Mouse (Mus musculus) left cerebral cortex, adult 2 months (tissue): ENCODE results near the gene Pdap1. TPM values are rescaled to one million over a fixed set of nuclear protein-coding genes. Genes with fewer than 3 reads are reported as not detected.
A peak's percentile ranks its signal among the peaks of the same experiment; 100 is the strongest.

Experiments used
- DNase-seq, 2 experiments: peaks; one replicate each; pipeline ENCODE4 v3.0.0; 2021 to 2022; ENCODE audit warnings: low spot score in 2 of 2, mixed read lengths in 1 of 2; ENCODE audit errors: extremely low spot score in 1 of 2
- H3K27ac ChIP-seq: fragments of 200-600 bp; 2 replicates; pipeline ENCODE4 v1.8.1; 2022
- H3K4me3 ChIP-seq: fragments of 200-600 bp; 2 replicates; pipeline ENCODE4 v1.8.1; 2022
- CTCF ChIP-seq: fragments of 200-600 bp; IDR thresholded peaks from 2 replicates; pipeline ENCODE4 v1.8.1; 2022; ENCODE audit warnings: antibody characterized with exemption, mild to moderate bottlenecking, moderate library complexity
- intact Hi-C: fragments of 180-260 bp; cut with DNase I; formaldehyde crosslinking; loops from one replicate; pipeline ENCODE4 v1.15.1; 2025
- long read RNA-seq, 2 experiments: library from polyadenylated mRNA; stranded (forward); transcript quantifications; one replicate each; pipeline ENCODE4 v2.0.0; 2021; ENCODE audit warnings: borderline mapping rate in 2 of 2
- total RNA-seq, 2 experiments: library from RNA; stranded (reverse); gene quantifications; 2 replicates each; pipeline ENCODE4 v1.2.3; 2021

Pdap1 gene
- total RNA-seq, result 10 to 100 TPM; 92.5 to 96.0 TPM
- long read RNA-seq, experiment 1, partial matches to known transcripts, result 0 of 1 reads
- long read RNA-seq, experiment 1, other reads (novel, unspliced or antisense), result 1 of 1 reads
- long read RNA-seq, experiment 2, result 0 reads

DNA sequence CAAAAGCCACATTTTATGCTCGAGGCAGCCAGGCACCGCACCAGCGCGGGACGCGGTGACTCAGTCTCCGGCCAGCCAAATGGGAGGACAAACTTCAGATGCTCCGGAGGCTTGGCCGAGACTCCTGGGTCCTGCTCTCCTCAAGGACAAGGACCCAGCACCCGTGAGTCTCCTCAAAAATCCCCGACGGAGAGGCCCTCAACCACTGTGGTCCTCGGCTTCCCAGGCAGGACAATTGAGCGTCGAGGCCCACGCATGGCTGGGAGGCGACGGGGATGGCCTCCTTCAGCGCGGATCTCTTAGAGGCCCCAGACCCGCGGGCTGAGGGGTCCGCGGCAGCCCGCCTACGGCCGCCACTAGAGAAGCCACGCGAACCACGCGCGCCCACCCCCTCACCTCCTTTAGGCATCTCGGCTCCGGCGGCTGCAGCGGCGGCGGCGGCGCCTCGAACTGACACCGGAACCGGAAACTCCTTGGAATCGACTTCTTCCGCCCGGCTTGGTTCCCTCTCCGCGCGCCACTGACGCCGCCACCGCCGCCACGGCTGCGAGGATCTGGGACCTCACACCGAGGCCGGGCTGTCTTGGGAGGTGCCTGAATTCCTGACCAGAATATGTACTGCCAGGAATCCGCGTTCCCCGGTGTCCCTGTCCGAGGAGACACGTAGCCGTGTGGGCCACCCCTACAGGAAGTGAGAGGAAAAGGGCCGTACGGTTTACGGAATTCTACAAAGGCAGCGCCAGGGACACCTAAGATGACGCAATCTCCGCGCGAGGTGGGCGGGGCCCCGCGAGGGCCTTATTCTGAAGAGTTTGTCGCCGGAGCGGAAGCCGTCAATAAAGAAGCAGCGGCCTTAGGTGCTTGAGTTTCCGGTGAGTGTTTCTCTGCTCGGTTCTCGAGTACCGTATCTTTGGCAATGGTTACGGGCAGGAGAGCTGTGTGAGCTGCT lies at the start of gene Pdap1, which contains the start of gene Bud31:
Pdap1 (minus strand) TSS at position 668 of the 949 bp plus-strand sequence.
Bud31 (plus strand) TSS at position 792 of the 949 bp plus-strand sequence.
- Histone ChIP-seq H3K4me3 (peak within 1 kb of the TSS; percentile 78), H3K27ac (peak within 1 kb of the TSS; percentile 100)
- intact Hi-C loops, result loop anchor here (2.0 kb wide), 1 partner anchor 27 kb away; the partner anchor contains the start of genes Cpsf4 and Ptcd1
- no peak; the same call in none of the 2 replicates for TF ChIP-seq CTCF
- DNase-seq, result peak; percentile 94 to 95

DNA sequence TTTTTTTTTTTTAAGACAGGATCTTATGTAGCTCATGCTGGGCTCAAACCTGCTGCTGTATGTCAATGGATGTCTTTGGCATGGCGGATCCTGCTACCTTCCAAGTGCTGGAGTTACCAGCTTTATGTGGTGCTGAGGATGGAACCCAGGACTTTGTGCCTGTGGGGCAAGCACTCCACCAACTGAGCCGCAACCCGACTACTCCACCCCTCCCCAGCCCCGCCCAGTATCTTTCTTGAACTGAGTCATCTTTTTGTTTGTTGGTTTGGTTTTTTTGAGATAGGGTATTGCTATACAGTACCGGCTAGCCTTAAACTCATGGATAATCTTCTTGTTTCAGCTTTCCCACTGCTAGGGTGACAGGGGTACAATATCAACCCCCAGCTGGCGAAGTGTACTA lies 49.4 kb upstream of the Pdap1 start:
- intact Hi-C loops, result no loop called here
- Histone ChIP-seq H3K27ac (no peak overlapping the region), H3K4me3 (no peak overlapping the region; the same call in 1 of the 2 replicates)
- no peak for TF ChIP-seq CTCF
- no peak for DNase-seq

GRCm38 (mm10) chr5:145185244-145185643 lies 45.2 kb upstream of the Pdap1 start:
- intact Hi-C loops, result no loop called here
- no peak for TF ChIP-seq CTCF
- no peak overlapping the region for H3K4me3 ChIP-seq
- no peak overlapping the region for H3K27ac ChIP-seq
- DNase-seq, result no peak

DNA sequence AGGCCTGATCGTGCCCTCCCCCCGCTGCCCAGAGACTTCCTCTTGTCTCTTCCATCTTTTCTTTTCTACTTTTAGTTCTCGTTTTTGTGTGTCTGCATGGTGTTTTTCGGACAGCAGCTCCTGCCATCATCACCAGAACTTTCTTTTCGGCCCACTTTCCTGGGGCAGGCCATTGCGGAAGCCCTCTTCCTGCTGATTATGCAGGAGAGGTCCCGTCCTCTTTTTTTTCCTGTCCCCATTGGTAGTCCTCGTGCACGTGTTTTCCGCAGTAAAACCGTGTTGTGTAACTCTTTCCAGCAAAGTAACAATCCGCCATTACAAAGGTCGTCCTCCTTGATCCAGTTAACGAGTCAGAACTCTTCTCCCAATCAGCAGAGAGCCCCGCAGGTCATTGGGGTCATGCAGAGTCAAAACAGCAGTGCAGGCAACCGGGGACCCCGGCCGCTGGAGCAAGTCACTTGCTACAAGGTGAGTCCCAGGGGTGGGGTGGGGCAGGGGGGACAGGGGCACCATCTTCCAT lies 38.5 kb upstream of the Pdap1 start:
- intact Hi-C loops, result no loop called here
- H3K27ac ChIP-seq, result no peak overlapping the region
- TF ChIP-seq CTCF, result no peak
- DNase-seq, result no peak
- H3K4me3 ChIP-seq, result no peak overlapping the region

GRCm38 (mm10) chr5:145167306-145167661 lies 27.2 kb upstream of the Pdap1 start:
- no peak for TF ChIP-seq CTCF
- intact Hi-C loops, result loop anchor here (1.0 to 2.0 kb wide), 3 partner anchors 24 to 37 kb away; partner anchors contain the start of genes Bud31, Pdap1 and Zkscan5
- Histone ChIP-seq H3K4me3 (peak overlapping the region; percentile 67), H3K27ac (peak overlapping the region; percentile 85)
- no peak for DNase-seq

- intact Hi-C loops, result loop anchor here (1.0 to 2.0 kb wide), 3 partner anchors 25 to 38 kb away; partner anchors contain the start of genes Bud31, Pdap1 and Zkscan5
- Histone ChIP-seq H3K4me3 (peak within 1 kb of the TSS; percentile 67), H3K27ac (peak within 1 kb of the TSS; percentile 87)
- DNase-seq, result peak; percentile 98
- no peak; the same call in 1 of the 2 replicates for TF ChIP-seq CTCF
Measured at GRCm38 (mm10) chr5:145166536-145167305, 26.7 kb upstream of the Pdap1 start, which contains the start of the genes Ptcd1 and Cpsf4. TSS of gene Ptcd1 (minus strand) at chr5:145167108. TSS of gene Cpsf4 (plus strand) at chr5:145167213.

DNA sequence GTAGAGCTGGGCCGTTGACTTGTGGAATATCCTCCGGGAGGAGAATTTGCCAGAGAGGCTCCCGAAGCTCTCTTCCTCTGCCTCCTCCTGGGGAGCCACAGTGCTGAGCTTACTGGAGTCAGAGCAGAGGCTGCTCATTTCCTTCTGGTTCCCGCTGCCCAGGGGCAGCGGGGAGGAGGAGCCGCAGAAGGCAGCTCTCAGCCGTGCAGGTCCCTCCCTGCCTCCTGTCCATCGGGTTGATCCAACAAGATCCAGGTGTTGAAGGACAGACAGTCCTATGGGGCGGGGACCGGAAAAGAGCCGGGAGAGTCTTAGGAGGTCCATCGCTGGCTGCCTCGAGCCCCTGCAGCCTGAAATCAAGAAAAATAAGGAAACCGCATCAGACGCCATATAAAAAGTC lies 25.1 kb upstream of the Pdap1 start:
- intact Hi-C loops, result no loop called here
- no peak overlapping the region for H3K27ac ChIP-seq
- no peak for DNase-seq
- no peak for TF ChIP-seq CTCF
- H3K4me3 ChIP-seq, result no peak overlapping the region

DNA sequence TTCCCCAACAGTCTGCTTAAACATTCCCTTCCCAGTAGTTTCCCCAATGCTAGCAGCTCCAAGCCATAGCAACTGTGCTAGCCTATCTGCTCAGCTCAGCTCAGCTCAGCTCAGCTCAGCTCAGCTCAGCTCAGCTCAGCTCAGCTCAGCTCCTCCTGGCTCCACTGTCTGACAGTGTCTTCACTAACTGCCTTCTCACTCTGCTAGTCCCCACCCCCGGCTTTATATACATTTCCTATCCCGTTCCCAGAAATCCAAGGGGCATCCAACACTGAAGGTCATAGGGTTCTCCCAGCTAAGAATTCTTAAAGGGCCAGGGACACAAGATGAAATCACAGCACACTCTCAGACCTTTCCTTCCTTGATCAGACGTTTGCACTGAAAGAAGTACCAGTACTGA lies 24.7 kb upstream of the Pdap1 start:
- Histone ChIP-seq H3K4me3 (no peak overlapping the region), H3K27ac (no peak overlapping the region)
- TF ChIP-seq CTCF, result no peak
- intact Hi-C loops, result no loop called here
- no peak for DNase-seq

- intact Hi-C loops, result no loop called here
- H3K27ac ChIP-seq, result no peak overlapping the region
- no peak for TF ChIP-seq CTCF
- no peak overlapping the region for H3K4me3 ChIP-seq
- no peak for DNase-seq
Measured at GRCm38 (mm10) chr5:145161361-145161760, 21.3 kb upstream of the Pdap1 start.

- no peak for DNase-seq
- intact Hi-C loops, result no loop called here
- H3K4me3 ChIP-seq, result no peak overlapping the region
- no peak overlapping the region for H3K27ac ChIP-seq
- no peak for TF ChIP-seq CTCF
Measured at GRCm38 (mm10) chr5:145152690-145153089, 12.7 kb upstream of the Pdap1 start.

DNA sequence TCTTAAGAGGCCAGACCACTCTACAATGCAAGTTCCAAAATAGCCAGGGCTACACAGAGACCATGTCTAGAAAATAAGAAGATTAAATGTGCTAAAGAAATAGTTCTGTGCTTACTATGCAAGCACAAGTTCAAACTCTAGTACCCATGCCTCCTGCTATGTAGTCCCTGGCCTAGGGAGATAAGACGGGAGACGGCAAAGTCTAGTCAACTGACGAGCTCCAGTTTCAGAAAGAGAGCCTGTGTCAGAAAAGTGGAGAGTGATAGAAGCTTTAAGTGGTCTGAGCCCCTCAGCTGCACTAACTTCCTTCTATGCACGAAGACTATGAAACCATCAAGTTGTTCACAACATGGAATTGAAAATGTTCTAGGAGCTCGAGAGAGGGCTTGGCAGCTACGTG lies 9.3 kb upstream of the Pdap1 start:
- intact Hi-C loops, result no loop called here
- TF ChIP-seq CTCF, result no peak
- no peak for DNase-seq
- H3K27ac ChIP-seq, result no peak overlapping the region
- H3K4me3 ChIP-seq, result no peak overlapping the region
